Mouse (Mus musculus): ENCODE measurements around the gene Ralgps2.
A peak's percentile ranks its signal among the peaks of the same experiment; 100 is the strongest.

Gene Ralgps2

DNA sequence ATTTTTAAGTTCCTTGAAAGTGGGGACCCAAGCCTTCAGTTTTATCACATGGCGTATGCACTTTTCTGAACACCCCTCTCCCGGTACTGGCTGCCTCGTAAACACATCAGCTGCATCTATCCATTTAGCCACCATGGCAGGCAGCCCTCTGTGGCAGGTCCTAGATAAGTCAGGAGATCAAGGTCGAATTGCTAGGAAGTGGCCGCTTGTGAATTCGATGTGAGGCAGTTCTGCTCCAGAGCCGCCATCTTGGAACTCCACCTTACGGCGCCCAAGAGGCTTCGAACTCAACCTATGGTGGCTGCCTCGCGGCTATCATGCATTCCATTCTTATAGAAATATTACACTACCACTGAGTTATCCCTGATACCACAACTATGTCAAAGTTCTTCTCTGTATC, 14.8 kb upstream of the Ralgps2 start:
- no peak for DNase-seq

DNA sequence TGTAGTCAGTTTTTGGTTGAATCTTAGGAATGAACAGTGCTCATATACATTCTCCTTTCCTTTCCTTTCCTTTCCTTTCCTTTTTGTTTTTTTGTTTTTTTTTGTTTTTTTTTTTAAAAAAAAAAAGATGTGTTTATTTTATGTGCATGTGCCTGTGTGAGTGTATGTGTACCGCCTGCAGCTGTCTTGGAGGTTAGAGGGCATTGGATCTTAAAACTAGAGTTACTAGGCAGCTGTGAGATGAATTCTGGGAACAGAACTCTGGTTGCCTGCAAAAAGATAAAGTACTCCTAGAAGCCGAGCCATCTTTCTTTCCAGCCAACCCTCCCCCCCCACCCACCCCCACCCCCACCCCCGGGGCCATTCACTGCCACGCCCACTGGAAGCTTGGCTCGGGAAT, 10.9 kb upstream of the Ralgps2 start:
- no peak for DNase-seq

DNA sequence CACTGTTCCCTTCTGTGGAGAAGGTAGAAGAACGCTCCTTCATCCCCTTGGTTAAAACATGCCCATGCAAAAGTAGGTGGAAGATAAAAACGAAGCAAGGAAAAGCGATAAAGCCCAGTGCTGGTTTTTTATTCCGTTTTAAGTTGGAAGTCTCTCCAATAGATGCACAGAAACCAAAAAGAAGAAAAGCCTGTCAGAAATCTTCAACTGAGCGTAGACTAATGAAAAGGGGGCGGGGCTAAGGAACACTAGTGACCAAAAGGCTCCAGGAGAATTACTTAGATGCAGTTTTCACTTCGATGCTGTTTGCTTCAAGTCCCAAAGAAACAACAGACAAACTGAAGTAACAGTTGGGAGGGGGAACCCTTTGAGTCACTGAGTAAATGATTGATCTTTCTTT, 1.2 kb upstream of the Ralgps2 start:
- no peak for DNase-seq

DNA sequence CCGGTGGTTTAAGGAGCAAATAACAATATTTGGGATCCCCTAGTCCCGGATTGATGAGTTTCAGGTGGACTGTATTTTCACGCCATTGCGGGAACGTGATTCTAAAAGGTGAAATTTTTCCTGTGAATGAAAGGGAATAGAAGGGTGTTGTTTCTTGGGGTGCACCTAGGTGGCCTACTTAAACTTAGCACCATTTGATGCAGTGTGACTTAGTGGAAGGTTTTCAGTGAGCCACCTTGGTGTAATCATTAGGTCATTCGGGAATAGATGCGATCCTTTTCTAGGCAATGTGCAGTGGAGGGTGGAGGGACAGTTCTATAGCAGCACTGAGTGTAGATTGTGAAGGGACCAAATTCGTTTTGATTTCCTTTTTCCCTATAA, 706 bp upstream of the Ralgps2 start:
- DNase-seq: no peak

DNA sequence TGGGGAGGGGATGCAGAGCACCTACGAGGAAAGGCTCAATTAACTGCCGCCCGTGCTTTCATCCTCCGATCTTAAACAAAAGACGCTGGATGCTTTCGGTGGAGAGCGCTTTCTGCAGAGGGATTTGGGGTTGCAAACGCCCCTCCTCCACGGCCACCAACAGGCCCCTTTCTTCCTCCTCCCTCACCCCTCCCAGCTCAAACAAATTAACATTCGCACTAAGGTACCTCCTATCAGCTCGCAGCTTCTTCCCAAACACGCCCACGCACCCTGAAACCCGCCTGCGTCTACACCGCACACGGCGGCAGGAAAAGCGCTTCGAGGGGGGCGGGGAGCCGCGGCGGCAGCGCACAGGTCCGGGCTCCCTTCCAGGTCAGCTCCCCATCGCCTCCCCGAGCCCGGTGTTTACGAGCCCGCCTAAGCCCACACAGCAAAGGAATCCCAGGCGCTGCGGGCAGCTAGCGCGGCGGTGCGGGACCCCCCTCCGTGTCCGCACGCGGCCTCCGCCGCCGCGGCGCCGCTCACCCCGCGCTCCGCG, 652 bp downstream of the Ralgps2 start:
- DNase-seq: peak; percentile 84

DNA sequence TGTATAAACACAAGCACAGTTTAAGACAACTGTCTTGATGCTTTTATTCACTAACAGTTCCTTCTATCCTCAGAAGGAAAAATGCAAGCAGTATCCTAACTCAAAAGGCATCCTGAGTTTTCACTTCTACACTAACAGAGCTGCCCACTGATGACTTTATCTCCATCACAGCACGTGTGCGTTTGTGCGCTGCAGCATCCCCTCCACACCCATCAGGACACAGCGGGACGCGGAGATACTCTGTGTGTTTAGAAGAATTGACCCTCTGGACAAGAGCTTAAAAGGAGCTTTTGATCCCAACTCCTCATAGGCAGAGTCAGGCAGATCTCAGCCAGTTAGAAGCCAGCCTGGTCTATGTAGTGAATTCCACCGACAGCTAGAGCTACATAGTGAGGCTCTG, 2.0 kb downstream of the Ralgps2 start:
- DNase-seq: no peak

DNA sequence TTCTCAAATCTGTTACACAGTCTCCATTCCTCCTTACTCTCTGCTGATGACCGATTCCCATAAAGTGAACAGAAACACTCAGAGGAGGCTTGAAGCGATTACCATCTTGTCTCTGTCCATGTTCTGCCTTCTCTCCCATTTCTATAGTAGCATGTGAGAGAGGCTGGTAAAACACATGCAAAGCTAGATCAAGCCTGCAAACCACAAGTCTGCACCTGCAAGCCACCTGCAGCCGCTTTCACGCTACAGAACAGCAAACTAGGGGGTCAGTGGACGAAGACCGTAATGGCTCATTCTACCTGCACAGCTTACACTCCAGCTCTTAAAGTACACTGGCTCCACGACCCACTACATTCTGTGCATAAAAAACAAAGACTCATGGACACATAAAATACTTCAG, 5.7 kb downstream of the Ralgps2 start:
- no peak for DNase-seq

DNA sequence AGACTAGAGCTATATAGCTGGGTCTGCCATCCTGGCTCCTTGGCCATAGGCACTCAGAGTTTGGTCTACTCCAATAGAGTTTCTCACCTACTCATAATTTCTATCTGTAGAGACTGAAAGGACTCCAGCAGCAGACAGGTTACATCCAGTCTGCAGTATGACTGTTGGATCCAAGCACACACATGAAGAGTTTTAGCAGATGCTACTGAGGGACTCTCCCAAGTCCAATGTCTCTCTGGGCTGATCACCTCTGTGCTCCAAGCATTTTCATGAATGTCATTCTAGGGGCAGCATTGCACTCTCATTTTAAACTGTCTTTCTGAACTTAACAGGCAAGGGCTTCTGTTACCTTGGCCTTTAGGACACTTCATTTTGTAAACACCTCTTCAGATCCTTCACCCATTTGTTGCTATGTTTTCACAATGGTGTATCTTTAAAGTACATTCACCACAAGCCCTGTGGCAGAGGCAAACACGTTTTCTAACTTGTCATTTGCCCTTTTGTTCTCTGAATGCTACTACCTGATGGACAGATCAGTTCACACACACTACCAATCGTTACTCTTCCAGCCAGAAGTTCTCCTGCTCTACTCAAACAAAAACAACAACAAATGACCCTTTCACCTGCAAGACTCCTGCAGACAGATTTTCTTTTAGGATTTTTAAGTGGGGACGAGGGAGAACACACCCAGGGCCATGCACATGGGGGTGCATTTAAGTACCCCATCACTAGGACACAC, 7.2 kb downstream of the Ralgps2 start:
- DNase-seq: no peak

DNA sequence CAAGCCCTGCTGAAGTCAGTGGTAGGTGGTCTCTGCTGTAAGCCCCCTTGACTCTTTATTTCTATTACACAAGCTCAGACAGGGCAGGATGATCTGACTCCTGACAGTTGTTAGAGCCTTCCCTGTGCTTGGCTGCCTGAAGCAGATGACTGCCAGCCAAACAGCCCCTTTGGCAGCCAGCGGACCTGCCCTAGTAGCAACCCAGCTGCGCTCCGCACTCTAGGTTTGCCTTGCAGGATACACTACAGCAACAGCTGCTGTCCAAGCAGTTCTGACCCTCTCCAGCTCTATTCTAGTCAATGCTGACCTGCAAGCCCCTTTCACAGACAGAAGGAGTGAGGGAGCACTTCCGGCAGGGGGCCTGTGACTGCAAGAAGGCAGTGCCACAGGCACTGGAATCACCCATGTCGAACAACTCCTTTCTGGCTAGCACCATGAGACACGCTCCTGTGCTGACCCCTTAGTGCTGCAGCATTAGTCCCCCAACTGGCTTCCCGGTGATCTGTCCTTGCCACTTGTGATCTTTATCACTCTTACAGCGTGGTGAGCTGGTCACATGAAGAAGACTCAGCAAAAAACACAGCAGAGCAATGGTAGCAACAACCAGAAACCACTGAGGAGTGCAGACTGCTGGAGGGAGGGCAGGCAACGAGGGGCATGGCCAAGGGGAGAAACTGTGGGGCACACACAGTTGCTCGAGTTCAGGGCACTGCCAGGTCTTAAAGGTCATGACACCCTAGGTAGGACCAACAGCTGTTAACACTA, 8.1 kb downstream of the Ralgps2 start:
- DNase-seq: no peak

DNA sequence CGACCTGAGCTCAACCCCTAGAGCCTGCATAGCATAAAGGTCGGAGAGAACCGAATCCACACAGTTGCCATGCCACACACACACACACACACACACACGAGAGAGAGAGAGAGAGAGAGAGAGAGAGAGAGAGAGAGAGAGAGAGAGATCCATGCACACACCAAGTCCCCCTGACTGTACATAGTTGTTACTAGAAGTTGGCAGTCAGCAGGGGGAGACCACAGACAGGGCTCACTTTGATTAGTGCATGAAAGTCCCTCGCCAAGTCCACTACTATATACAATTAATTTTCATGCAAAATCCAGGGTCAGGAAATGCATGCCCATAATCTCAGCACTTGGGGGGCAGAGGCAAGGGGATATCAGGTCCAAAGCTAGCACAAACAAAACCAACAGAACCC, 9.2 kb downstream of the Ralgps2 start:
- DNase-seq: no peak

DNA sequence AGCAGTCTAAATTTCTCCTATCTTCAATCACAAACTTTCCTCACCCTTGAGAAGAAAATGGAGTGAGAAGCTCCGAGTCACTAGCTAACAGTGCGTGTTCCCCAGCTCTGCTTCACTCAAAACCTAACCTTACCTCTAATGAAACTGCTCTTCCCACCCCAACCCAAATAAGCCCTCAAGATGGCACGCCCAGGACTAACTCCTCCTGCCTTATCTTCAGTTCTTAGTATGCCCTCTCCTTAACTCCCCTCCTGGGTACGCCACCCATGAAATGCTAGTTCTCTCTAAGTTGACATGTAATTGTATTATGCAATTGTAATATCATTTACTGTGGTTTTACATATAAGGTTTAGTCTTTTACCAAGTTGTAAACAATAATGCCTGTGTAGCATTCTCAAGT, 11.2 kb downstream of the Ralgps2 start:
- no peak for DNase-seq

DNA sequence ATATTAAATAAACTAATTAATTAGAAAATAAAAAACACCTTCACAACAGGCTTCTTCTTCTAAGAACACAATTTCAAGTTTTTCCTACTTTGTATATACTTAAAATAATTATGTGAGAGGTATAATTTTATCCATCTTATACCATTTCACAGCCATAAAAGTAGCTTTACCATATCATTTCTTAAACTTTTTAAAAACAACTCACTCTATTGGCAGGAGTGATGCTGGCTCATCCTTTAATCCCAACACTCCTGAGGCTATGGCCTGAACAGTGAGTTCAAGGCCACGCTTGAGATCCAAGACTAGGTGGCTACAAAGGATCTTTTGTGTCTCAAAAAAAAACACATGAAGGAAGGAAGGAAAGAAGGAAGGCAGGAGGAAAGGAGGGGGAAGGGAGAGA, 15.9 kb downstream of the Ralgps2 start:
- no peak for DNase-seq

DNA sequence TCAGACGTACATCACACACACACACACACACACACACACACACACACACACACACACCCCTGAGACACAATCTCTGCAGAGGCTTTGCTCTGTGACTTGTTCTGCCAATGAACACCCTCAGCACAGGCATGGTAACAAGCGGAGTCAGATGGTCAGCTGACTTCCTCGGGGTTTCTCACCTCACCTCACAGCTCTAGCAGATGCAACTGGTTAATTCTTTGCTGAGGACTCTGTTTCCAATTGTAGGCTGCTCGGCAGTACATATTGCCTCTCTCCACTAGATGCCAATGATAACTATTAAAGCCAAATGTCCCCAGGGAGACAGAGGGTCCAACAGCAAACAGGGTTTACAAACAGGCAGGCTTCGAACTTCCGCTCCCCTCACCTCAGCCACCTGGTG, 16.5 kb downstream of the Ralgps2 start:
- DNase-seq: no peak

DNA sequence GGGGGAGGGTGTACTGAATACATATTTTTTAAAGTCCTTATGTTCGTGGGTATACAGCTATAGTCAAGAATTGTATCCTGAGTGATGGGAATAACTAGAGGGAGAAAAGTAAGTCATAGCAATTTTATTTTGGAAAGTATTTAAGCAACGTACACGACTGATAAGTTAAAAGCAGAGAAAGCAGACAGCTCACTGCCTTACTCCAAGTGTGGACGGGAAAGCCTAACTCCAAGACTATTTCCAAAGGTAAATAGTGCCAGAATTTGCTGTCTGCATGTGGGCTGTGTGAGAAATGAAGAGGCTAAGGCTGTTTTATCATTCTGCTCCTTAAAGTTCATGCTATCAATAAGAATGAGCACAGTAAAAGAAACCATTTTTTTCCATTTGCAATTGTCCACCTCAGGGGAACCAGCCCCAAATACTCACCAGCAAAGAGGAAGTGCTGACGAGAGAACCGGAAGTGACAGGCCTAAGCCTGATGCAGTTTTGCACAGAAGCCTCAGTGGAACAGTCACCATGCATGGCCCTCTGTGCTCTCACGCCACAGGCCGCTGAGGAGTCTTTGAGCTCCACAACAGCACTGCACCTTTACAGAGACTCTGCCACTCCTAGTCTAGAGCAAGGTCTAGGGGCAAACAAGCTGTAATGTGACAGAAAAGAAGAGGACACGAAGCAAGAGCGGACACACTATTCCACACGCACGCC, 18.0 kb downstream of the Ralgps2 start:
- DNase-seq: no peak

DNA sequence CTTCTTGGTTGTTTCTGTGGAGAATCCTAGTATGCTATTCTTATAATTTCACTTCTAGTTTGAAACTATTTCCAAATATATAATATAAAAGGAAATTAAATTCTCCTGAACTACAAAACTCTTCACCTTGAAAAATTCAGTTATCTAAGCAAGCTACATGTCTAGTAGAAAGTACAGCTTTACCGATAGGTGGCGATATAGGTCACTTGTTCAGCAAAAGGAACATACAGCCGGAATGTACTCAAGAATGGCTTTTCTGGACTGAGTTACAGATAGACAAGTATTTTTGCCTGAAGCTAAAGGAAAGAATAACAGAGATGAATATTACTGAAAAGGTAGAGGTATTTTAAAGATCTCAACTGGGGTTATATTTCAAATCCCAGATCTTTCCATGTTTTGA, 22.0 kb downstream of the Ralgps2 start:
- no peak for DNase-seq

DNA sequence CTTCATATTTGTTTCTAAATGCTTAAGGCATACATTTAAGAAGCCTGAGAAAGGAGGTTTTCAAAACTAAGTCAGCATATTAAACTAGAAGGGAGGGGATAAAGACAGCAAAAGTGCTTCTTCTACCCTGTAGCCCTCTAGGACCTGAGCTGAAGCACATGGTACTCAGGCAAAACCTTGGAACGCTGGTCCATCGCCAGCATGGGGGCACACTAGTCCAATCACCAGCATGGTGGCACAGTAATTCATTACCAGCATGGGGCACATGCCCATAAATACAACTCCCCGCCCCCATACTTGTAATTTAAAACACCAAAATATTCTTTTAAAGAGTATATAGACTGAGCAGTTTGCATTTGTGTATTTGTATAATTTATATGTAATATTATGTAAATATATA, 23.1 kb downstream of the Ralgps2 start:
- no peak for DNase-seq

DNA sequence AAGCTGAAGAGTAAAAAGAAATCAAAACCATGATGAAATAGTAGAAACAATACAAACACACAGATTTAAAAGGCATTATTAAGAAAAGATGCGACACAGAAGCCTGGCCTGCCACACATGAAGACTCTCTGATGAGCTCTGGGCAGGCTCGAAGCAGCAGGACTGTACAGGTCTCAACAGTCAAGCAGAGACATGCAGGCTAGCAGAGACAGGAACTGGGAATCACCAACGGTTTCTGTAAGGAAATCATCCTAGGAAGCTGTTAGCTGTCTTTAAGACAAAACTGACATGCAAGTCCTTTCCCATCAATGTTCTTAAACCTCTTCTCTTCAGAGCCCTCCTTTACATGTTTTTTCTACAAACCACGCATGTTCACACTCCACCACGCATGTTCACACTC, 24.5 kb downstream of the Ralgps2 start:
- no peak for DNase-seq

DNA sequence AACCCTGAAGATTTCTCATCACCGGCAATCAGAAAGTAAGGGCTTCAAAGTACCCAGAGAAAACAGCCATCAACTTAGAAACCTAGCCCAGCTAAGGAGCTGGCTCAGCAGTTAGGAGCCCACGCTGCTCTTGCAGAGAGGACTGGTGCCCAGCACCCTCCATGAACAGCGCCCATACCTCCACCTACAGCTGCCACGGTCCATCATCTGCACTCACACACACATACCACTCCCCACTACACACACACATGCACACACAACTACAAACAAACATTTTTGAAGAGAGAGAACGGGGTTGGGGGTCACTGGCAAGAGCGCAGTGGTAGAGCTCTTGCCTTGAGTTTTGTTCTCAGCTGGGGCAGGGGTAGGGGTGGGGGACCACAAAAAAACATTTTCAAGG, 26.2 kb downstream of the Ralgps2 start:
- no peak for DNase-seq

DNA sequence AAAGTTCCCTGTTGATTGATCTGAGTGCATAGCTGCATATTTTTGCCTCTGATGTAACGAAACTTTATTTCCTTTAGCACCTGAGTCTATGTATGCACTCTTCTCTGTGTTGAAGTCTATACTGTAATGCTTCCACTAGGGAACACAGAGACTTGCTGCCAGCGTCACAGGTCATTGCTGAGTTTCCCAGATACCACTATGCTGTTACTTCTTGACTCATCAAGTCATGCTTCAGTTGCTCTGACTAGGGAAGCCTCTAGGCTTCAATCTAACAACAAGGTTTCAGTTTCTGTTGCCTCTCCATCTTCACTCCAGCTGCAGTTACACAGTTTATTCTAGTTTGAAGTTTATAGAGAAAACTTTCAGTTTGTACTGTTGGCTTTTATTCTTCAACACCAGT, 28.5 kb downstream of the Ralgps2 start:
- no peak for DNase-seq

DNA sequence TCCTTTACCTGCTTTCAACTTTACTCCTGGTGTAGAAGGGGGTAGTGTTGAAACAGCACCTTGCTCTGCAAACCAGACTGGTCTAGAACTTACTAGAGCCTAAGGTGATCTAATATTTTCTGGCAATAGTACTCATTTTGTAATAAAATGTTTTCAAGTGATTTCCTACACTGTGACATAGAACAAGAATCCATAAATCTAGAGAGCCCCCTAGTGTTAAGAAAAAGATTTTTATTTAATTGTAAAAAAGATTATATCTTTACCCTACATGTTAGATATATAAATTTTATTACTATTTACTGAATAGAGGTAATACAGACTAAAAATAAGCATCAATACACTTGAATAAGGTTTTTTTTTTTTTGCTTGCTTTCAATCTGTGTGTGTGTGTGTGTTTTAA, 29.6 kb downstream of the Ralgps2 start:
- no peak for DNase-seq

DNA sequence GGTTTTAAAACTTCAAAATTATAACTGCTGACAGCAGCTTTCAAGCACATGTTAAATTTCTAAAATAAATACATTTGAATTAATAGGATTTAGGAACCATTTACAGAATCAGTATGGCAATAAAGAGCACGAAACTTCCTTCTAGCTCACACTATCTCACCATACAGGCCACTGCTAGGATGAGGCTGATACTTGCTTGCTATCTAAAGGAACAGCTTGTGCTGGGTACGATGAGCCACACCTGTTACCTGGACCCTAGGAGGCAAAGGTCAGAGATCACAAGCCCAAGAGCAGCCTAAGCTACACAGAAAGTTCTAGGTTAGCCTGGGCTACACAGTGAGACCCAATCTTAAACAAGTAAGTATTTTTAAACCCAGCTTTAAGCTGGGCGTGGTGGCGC, 30.2 kb downstream of the Ralgps2 start:
- DNase-seq: no peak

DNA sequence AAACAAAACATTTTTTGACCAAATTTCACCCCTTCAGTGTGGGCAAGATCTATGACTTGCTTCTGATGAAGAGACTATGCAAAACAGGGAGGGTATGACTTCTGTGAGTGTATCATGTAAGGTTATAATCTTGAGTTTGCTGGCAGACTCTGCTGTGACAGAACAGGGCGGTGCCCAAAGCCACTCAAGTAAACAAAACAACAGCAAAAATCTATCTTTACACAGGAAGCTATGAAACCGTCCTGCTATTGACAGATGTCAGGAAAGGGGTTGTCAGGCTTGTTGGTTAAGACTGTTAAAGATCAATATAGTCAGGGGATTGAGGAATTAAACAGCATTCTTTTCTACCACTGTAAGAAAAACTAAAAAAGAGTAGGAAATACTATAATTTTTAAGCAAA, 33.8 kb downstream of the Ralgps2 start:
- no peak for DNase-seq

DNA sequence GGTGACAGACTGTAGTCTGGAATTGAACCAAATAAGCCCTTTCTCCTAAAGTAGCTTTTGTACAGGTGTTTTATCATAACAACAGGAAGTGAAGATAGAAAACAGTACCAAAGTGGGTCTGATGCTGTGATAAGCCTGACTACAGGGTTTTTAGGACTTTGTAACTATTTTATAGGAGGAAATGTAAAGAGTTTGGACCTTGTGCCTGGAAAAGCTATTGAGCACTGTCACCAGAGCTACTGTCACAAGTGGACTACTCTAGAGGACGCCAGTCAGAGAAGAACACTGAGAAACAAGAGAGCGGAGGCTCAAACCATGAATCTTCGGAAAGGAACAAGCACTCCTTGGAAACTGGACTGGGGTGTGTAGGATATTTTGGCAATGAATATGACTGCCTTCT, 35.5 kb downstream of the Ralgps2 start:
- DNase-seq: no peak

DNA sequence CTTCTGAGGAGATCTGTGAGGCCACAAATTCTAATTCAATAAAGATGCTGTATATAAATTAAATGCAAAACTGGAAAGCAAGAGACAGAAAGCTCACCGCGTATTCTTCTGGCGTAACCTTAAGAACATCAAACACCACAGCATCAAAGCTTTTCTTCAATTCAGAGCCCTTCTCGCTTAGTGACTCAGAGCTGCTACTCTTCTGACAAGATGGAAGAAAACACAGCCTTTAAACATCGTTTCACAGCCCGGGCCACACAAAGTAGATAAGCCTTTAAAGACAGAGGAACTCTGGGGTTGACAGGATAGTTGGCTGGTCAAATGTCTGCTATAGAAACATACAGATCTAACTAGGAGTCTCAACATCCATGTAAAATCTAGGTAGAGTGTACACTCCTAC, 37.7 kb downstream of the Ralgps2 start:
- DNase-seq: no peak

Data from cerebellum, adult 11-12 months (tissue).